Mouse (Mus musculus) liver, embryonic 14.5 days (tissue): ENCODE measurements around the gene Col23a1.

ENCODE experiments used
- CTCF ChIP-seq: IDR thresholded peaks from 2 replicates; pipeline ENCODE4 v1.5.1; 2016; ENCODE audit warnings: antibody characterized with exemption, low read depth, control low read depth
- EP300 ChIP-seq: IDR thresholded peaks from 2 replicates; pipeline ENCODE4 v1.6.1; 2016; ENCODE audit warnings: antibody characterized with exemption, low read depth

DNA sequence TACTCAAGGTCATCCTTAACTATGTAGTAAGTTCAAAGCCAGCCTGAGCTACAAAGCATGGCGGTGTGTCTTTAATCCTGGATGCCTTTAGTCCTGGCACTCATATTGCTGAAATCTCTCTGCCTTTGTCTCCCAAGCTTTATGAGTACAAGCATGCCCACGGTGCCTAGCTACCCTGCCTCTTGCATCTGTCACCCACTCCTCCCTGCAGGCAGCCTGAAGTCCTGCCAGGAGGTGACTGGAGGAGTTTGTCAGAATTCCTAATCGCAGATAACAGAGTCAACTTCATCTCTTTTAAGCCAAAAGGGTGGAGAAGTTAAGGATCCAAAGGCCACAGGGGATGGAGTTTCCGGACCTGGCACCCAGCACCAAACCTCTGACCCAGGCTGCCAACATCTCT lies 203.7 kb downstream of the Col23a1 start:
- TF ChIP-seq CTCF, result no peak
- TF ChIP-seq EP300, result no peak
